In genomic region chr12:58268563-58269501, GRCm38 (mm10) we compare ENCODE assay signal across 8 mouse cellular contexts. TPM values are rescaled to one million over a fixed set of nuclear protein-coding genes. Genes with fewer than 3 reads are reported as not detected.
DNase-seq lines count a peak whose midpoint lies in the region; ATAC-seq and TF ChIP-seq lines count a peak whose summit lies in the region.

TSS of gene Clec14a (minus strand) at chr12:58269290.

- peak; percentile 21 for DNase-seq in left cerebral cortex, postnatal 4 days
- no peak for DNase-seq in left cerebral cortex, adult 8-10 months (ENCODE audit: low spot score in 2 of 2)
- peak; percentile 72 for DNase-seq in embryonic facial prominence, embryonic 10.5 days (ENCODE audit: low spot score)
- DNase-seq in heart, embryonic 10.5 days (ENCODE audit: low spot score): peak; percentile 78
- peak; percentile 89 for DNase-seq in kidney, adult 2 months
- peak; percentile 64 for DNase-seq in lung, adult 2 months
- peak; percentile 53 for DNase-seq in ovary, postnatal 10 days (ENCODE audit: low spot score)

- no peaks in the 10 kb centered on the region for H3K9me3 ChIP-seq in embryonic facial prominence, embryonic 10.5 days
- H3K9me3 ChIP-seq in heart, embryonic 10.5 days: no peaks in the 10 kb centered on the region

- TF ChIP-seq POLR2A in kidney, adult 2 months (IDR thresholded peaks at IDR 0.05; ENCODE audit: low read depth, low read length): no peak
- peak; percentile 93 for TF ChIP-seq POLR2A in lung, adult 2 months (IDR thresholded peaks at IDR 0.05; ENCODE audit: borderline replicate concordance, extremely low read depth, low read depth, low read length)

- H3K4me3 ChIP-seq in embryonic facial prominence, embryonic 10.5 days: peak within 1 kb of the TSS; percentile 58
- H3K4me3 ChIP-seq in heart, embryonic 10.5 days: peak within 1 kb of the TSS; percentile 62
- H3K4me3 ChIP-seq in kidney, adult 2 months (ENCODE audit: insufficient read depth, low read depth, low read length): peak within 1 kb of the TSS; percentile 57
- peak within 1 kb of the TSS; percentile 85 for H3K4me3 ChIP-seq in lung, adult 2 months (replicated peaks; ENCODE audit: extremely low read depth, low read depth, low read length)

- H3K27ac ChIP-seq in embryonic facial prominence, embryonic 10.5 days (replicated peaks): peak within 1 kb of the TSS; percentile 81
- peak within 1 kb of the TSS; percentile 88 for H3K27ac ChIP-seq in heart, embryonic 10.5 days
- H3K27ac ChIP-seq in kidney, adult 2 months (ENCODE audit: insufficient read depth, low read depth, low read length): peak within 1 kb of the TSS; percentile 72

- peaks cover 15% of the 10 kb centered on the region for H3K27me3 ChIP-seq in embryonic facial prominence, embryonic 10.5 days (replicated peaks; ENCODE audit: low read depth, poor library complexity, severe bottlenecking)
- H3K27me3 ChIP-seq in heart, embryonic 10.5 days (ENCODE audit: insufficient read depth, poor library complexity, severe bottlenecking): peaks cover 10% of the 10 kb centered on the region
- H3K27me3 ChIP-seq in kidney, adult 2 months (replicated peaks; ENCODE audit: control insufficient read depth, insufficient read depth, low read length): no peaks in the 10 kb centered on the region

- H3K4me1 ChIP-seq in embryonic facial prominence, embryonic 10.5 days: peaks cover 21% of the 10 kb centered on the region
- H3K4me1 ChIP-seq in heart, embryonic 10.5 days: peaks cover 15% of the 10 kb centered on the region; the same call in 1 of the 2 replicates
- no peaks in the 10 kb centered on the region for H3K4me1 ChIP-seq in kidney, adult 2 months (ENCODE audit: control insufficient read depth, insufficient read depth, low read length)
- peaks cover 3% of the 10 kb centered on the region; the same call in 1 of the 2 replicates for H3K4me1 ChIP-seq in lung, adult 2 months (ENCODE audit: control insufficient read depth, insufficient read depth, low read length)

- H3K36me3 ChIP-seq in embryonic facial prominence, embryonic 10.5 days (replicated peaks): no peaks in the 10 kb centered on the region
- H3K36me3 ChIP-seq in heart, embryonic 10.5 days: no peaks in the 10 kb centered on the region
- no peaks in the 10 kb centered on the region for H3K36me3 ChIP-seq in kidney, adult 2 months (ENCODE audit: control insufficient read depth, insufficient read depth, low read length)

- ATAC-seq in granulocyte monocyte progenitor cell, adult 5-6 weeks (replicated peaks; ENCODE audit: poor library complexity, severe bottlenecking): no peak

- no peak for TF ChIP-seq CTCF in kidney, adult 2 months (conservative IDR thresholded peaks at IDR 0.05; ENCODE audit: insufficient read depth, insufficient read length, low read depth, low read length)
- no peak for TF ChIP-seq CTCF in lung, adult 2 months (IDR thresholded peaks at IDR 0.05; ENCODE audit: insufficient read depth, low read length)

- WGBS in embryonic facial prominence, embryonic 10.5 days: 5% methylated on average over 32 of the region's 32 CpGs
- 7% methylated on average over 32 of the region's 32 CpGs for WGBS in heart, embryonic 10.5 days
- WGBS in kidney, adult 2 months: 8% methylated on average over 32 of the region's 32 CpGs
- WGBS in lung, adult 2 months: 11% methylated on average over 32 of the region's 32 CpGs

- intact Hi-C loops in left cerebral cortex, postnatal 4 days (cut with DNase I): no loop called here

RNA-seq across cellular contexts. Expression of gene Clec14a, which starts in this region (rescaled TPM):
- 1 to 10 TPM; 5.3 to 6.8 TPM for total RNA-seq in left cerebral cortex, postnatal 4 days (2021)
- total RNA-seq in left cerebral cortex, adult 8-10 months (2022): 1 to 10 TPM; 3.1 to 4.5 (median 4.3) TPM
- 3.7 and 4.7 TPM in 2 replicates for polyA plus RNA-seq in embryonic facial prominence, embryonic 10.5 days (2016; fragmentation: Nextera tagmentation; extraction: Ambion mirVana)
- polyA plus RNA-seq in heart, embryonic 10.5 days (2016; fragmentation: Nextera tagmentation; extraction: Ambion mirVana): 7.4 and 7.7 TPM in 2 replicates
- 9.5 and 9.8 TPM in 2 replicates for polyA plus RNA-seq in kidney, adult 2 months (2012; rRNA removed)
- 103 and 140 TPM in 2 replicates for polyA plus RNA-seq in lung, adult 2 months (2012; rRNA removed)
- total RNA-seq in granulocyte monocyte progenitor cell, adult 5-6 weeks (2014; fragmentation: Nextera tagmentation): not detected in 2 replicates
- not detected in 2 replicates for total RNA-seq in granulocyte monocyte progenitor cell, adult 5-6 weeks (2017)

Comparison
In these comparisons a context has a peak if more than half of its experiments do, and no peak if none do; other contexts are left out.
1. RNA of gene Clec14a (total RNA-seq): 5.3 to 6.8 TPM in left cerebral cortex, postnatal 4 days and 3.1 to 4.5 TPM in left cerebral cortex, adult 8-10 months; not detected in granulocyte monocyte progenitor cell, adult 5-6 weeks; every median in the first group is over 4 times any median in the second.
2. DNase-seq: peak in left cerebral cortex, postnatal 4 days (single experiment), embryonic facial prominence, embryonic 10.5 days (single experiment), heart, embryonic 10.5 days (single experiment), kidney, adult 2 months (single experiment), lung, adult 2 months (single experiment) and ovary, postnatal 10 days (single experiment); none in left cerebral cortex, adult 8-10 months (0 of 2).
3. Peak in every context shown above with its lines, with median percentiles within 50 percentile points of each other: H3K27ac ChIP-seq and H3K4me3 ChIP-seq.